28 mouse cellular contexts compared by ENCODE assay signal in genomic region chr10:10890221-10890620, GRCm38 (mm10).
"Had no signal": no experiment of that assay in that cellular context is flagged by ENCODE, and none has a peak within 500 bp of the region (broad histone marks: within the 10 kb centered on the region; RNA-seq: fewer than 3 reads in every experiment).

No protein-coding gene starts in this region.

- ATAC-seq: hindbrain, embryonic 16.5 days; inflammation-experienced regulatory T-cells, adult 6 months; intestine, embryonic 15.5 days; intestine, postnatal 0 days; liver, postnatal 0 days had no signal

- H3K9me3 ChIP-seq: heart, embryonic 10.5 days; heart, embryonic 12.5 days; hindbrain, embryonic 10.5 days; hindbrain, embryonic 12.5 days; intestine, embryonic 15.5 days; limb, embryonic 10.5 days; limb, embryonic 12.5 days; liver, embryonic 13.5 days; liver, embryonic 15.5 days had no signal

- H3K9ac ChIP-seq: heart, embryonic 12.5 days; hindbrain, embryonic 12.5 days; hindbrain, embryonic 14.5 days; intestine, embryonic 15.5 days; limb, embryonic 12.5 days; liver, embryonic 13.5 days; liver, embryonic 15.5 days; liver, postnatal 0 days had no signal

- H3K4me2 ChIP-seq: heart, embryonic 12.5 days; hindbrain, embryonic 12.5 days; hindbrain, embryonic 14.5 days; intestine, embryonic 15.5 days; limb, embryonic 12.5 days; liver, embryonic 11.5 days; liver, embryonic 13.5 days; liver, embryonic 15.5 days had no signal

- H3K4me1 ChIP-seq: heart, embryonic 10.5 days; heart, embryonic 12.5 days; hindbrain, embryonic 12.5 days; intestine, embryonic 15.5 days; liver, embryonic 13.5 days; liver, embryonic 15.5 days had no signal

- H3K36me3 ChIP-seq: heart, embryonic 10.5 days; heart, embryonic 12.5 days; hindbrain, embryonic 10.5 days; hindbrain, embryonic 12.5 days; intestine, embryonic 15.5 days; limb, embryonic 10.5 days; limb, embryonic 12.5 days; liver, embryonic 13.5 days; liver, embryonic 15.5 days had no signal

- DNase-seq: gastrocnemius, adult 2 months; gastrocnemius, postnatal 10 days; gastrocnemius, postnatal 25 days; heart, adult 18-20 months; heart, postnatal 10 days; heart, postnatal 4 days; kidney, adult 18-20 months; kidney, adult 8-10 months; kidney, postnatal 10 days; kidney, postnatal 25 days; kidney, postnatal 4 days; liver; liver, embryonic 13.5 days; liver, postnatal 0 days had no signal

- H3K4me3 ChIP-seq: gastrocnemius, adult 2 months; heart, embryonic 10.5 days; heart, embryonic 12.5 days; hindbrain, embryonic 10.5 days; hindbrain, embryonic 12.5 days; intestine, embryonic 15.5 days; left cerebral cortex, adult 2 months; limb, embryonic 10.5 days; limb, embryonic 12.5 days; liver, embryonic 13.5 days; liver, embryonic 15.5 days had no signal

- H3K27me3 ChIP-seq: heart, embryonic 12.5 days; hindbrain, embryonic 12.5 days; intestine, embryonic 15.5 days; limb, embryonic 12.5 days; liver, embryonic 13.5 days; liver, embryonic 15.5 days had no signal

- H3K27ac ChIP-seq: gastrocnemius, adult 2 months; heart, embryonic 10.5 days; hindbrain, embryonic 10.5 days; hindbrain, embryonic 12.5 days; hindbrain, embryonic 14.5 days; intestine, embryonic 15.5 days; left cerebral cortex, adult 2 months; limb, embryonic 10.5 days; limb, embryonic 12.5 days; liver, embryonic 13.5 days; liver, embryonic 15.5 days had no signal
